Mouse (Mus musculus): ENCODE measurements around the gene Ptpn3.

GRCm38 (mm10) chr4:57175329-57175728 lies 126.3 kb downstream of the Ptpn3 start:
- no peak for TF ChIP-seq CTCF (IDR thresholded peaks at IDR 0.05)
- TF ChIP-seq POLR2A (IDR thresholded peaks at IDR 0.05; ENCODE audit: insufficient read depth, low read depth, low read length): no peak
